Mouse (Mus musculus): Measurements from ENCODE around the gene Gm2974.
"Not testable (repeated sequence)": the region's sequence is repeated elsewhere in the genome, so short reads cannot be mapped to it uniquely, and the experiment has no call there.

Gm2974 gene

GRCm38 (mm10) chr14:4182491-4183210 lies at the start of gene Gm2974:
Gene Gm2974, plus strand, starts transcription at chr14:4182576.
- peak; percentile 1 for DNase-seq (ENCODE audit: low spot score)

GRCm38 (mm10) chr14:4141646-4142045 lies 40.7 kb upstream of the Gm2974 start:
- DNase-seq (ENCODE audit: low spot score) = not testable (repeated sequence)

GRCm38 (mm10) chr14:4164730-4165129 lies 17.6 kb upstream of the Gm2974 start, which contains the start of gene Gm3127:
Gene Gm3127, plus strand, starts transcription at chr14:4165030.
- DNase-seq (ENCODE audit: low spot score) = not testable (repeated sequence)

GRCm38 (mm10) chr14:4182030-4182429 lies 346 bp upstream of the Gm2974 start:
- DNase-seq (ENCODE audit: low spot score) = peak; percentile 0

GRCm38 (mm10) chr14:4183375-4183774 lies 999 bp downstream of the Gm2974 start:
- not testable (repeated sequence) for DNase-seq (ENCODE audit: low spot score)

GRCm38 (mm10) chr14:4249331-4249730 lies 67.0 kb downstream of the Gm2974 start, which contains the start of gene Gm3138:
Gene Gm3138, plus strand, starts transcription at chr14:4249631.
- DNase-seq (ENCODE audit: low spot score) = not testable (repeated sequence)

Data from embryo, embryonic 10.5 days (tissue).